Mouse (Mus musculus) neural tube, embryonic 15.5 days (tissue): Measurements from ENCODE around the gene Sytl1. TPM values are rescaled to one million over a fixed set of nuclear protein-coding genes. Genes with fewer than 3 reads are reported as not detected.

ENCODE experiments used
- ATAC-seq: fragments of 200-750 bp; cut with Nextera tagmentation; 2 replicates; pipeline ENCODE4 v1.8.0; 2017; ENCODE audit warnings: mild to moderate bottlenecking, moderate TSS enrichment, moderate library complexity; ENCODE audit not compliant: low FRiP score
- H3K27ac ChIP-seq: fragments of 300-500 bp; sonication (generic); replicated peaks from 2 replicates; pipeline ENCODE4 v1.5.1; 2015; ENCODE audit warnings: mild to moderate bottlenecking, inconsistent platforms
- H3K27me3 ChIP-seq: fragments of 300-500 bp; sonication (generic); replicated peaks from 2 replicates; pipeline ENCODE4 v1.6.1; 2015; ENCODE audit warnings: inconsistent platforms
- H3K36me3 ChIP-seq: fragments of 300-500 bp; sonication (generic); 2 replicates; pipeline ENCODE4 v1.6.1; 2015; ENCODE audit warnings: inconsistent platforms
- H3K4me1 ChIP-seq: fragments of 300-500 bp; sonication (generic); 2 replicates; pipeline ENCODE4 v1.6.1; 2015; ENCODE audit warnings: inconsistent platforms
- H3K4me2 ChIP-seq: fragments of 300-500 bp; sonication (generic); 2 replicates; pipeline ENCODE4 v1.6.1; 2015; ENCODE audit warnings: inconsistent platforms, mild to moderate bottlenecking, moderate library complexity
- H3K4me3 ChIP-seq: fragments of 300-500 bp; sonication (generic); replicated peaks from 2 replicates; pipeline ENCODE4 v1.5.1; 2015; ENCODE audit warnings: mild to moderate bottlenecking, inconsistent platforms
- H3K9ac ChIP-seq: fragments of 300-500 bp; sonication (generic); replicated peaks from 2 replicates; pipeline ENCODE4 v1.6.1; 2015; ENCODE audit warnings: mild to moderate bottlenecking, inconsistent platforms
- H3K9me3 ChIP-seq: fragments of 300-500 bp; sonication (generic); replicated peaks from 2 replicates; pipeline ENCODE4 v1.6.1; 2016; ENCODE audit warnings: inconsistent platforms
- WGBS: fragments of 180-500 bp; shearing (Covaris S2); methylation state at CpG from one replicate; pipeline ENCODE4 v1.1.7; 2015; ENCODE audit warnings: mixed read lengths; 5-methylcytosine and 5-hydroxymethylcytosine counted together
- polyA plus RNA-seq: library from polyadenylated mRNA; unstranded; fragments of >200 nt; fragmentation: Nextera tagmentation; extraction: Ambion mirVana; gene quantifications from 2 replicates; pipeline ENCODE4 v1.2.1, GENCODE M21; 2015

Gene Sytl1
- polyA plus RNA-seq, 1 experiment from 2014 or later = 0.20 TPM

DNA sequence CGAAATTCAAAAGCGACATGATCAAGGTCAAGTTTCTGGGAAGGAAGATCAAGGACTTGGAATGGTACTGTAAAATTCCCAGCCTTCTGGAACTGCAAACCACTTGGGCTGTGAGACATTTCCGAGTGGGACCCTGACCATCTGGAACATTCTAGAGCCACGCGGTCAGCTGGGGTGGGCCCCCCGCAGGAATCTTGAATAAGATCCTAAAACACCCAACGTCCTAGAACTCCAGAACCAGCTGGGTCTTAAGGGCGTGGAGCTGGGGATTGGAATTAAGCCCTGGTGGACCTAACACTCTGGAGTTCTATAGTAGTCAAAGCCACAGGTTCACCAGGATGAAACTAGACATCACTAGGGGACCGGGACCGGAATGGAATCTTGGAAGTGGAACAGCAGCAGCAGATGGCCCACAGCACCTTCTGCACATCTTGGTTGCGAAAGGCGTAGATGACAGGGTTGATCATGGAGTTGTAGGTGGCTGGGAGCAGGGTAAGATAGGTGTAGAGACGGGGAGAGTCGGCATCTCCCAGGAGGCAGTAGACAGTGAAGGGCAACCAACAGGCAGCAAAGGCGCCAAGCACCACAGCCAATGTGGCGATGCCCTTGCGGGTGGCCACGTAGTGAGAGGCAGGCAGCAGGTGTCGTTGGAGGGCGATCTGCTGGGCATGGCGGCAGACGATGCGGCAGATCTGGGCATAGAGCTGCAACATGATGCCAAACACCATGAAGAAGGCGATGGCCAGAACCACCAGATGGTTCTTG is 52.7 kb downstream of the Sytl1 start:
- Histone ChIP-seq H3K27ac (no peak overlapping the region), H3K4me3 (no peak overlapping the region), H3K9me3 (no peaks in the 10 kb centered on the region), H3K4me1 (peaks cover 25% of the 10 kb centered on the region), H3K36me3 (no peaks in the 10 kb centered on the region), H3K4me2 (no peak overlapping the region), H3K27me3 (peaks cover 24% of the 10 kb centered on the region), H3K9ac (no peak overlapping the region)
- no peak for ATAC-seq
- 93% methylated on average over 24 of the region's 24 CpGs for WGBS

DNA sequence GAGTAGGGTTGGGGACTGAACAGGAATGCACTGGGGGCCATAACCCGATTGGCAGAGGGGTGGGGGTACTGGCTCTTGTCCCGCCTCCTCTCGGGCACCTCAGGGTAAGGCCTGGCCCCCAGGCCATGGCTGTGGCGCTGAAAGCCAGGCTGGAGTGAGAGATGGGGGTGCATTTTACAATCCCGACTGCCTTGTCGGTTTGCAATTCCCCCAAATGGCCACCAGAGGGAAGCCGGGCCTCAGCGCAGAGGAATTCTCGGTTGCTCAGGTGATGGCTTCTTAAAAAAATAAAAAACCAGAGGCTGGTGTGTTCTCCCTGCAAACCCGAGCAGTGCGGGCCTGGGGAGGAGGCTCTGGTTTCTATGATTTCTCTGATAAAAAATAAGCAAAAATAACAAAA is 53.5 kb downstream of the Sytl1 start:
- H3K27ac ChIP-seq = no peak overlapping the region
- no peak for ATAC-seq
- no peak overlapping the region for H3K4me3 ChIP-seq
- H3K9me3 ChIP-seq = no peaks in the 10 kb centered on the region
- 4% methylated on average over 11 of the region's 11 CpGs for WGBS
- no peak overlapping the region for H3K4me2 ChIP-seq
- no peak overlapping the region for H3K9ac ChIP-seq
- H3K27me3 ChIP-seq = peaks cover 19% of the 10 kb centered on the region
- H3K36me3 ChIP-seq = no peaks in the 10 kb centered on the region
- H3K4me1 ChIP-seq = peaks cover 32% of the 10 kb centered on the region

DNA sequence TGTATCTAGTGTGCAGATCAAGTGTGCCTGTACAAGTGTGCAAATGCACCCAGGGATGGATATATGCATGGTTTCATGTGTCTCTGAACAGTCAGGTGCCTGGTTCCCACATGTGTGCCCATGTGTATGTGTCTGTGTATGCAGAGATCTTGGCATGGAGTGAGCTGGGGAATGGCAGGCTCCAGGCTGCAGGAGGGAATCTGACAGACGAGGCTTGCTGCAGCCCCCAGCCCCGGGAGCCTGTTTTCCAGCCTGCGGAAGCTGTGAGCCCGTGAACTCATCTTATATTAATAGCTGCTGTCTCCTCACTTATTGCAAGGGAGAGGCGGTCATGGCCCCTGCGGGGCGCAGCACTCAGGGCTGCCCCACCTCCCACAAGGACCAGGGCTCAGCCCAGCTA is 58.5 kb downstream of the Sytl1 start:
- H3K27me3 ChIP-seq = no peaks in the 10 kb centered on the region
- no peak overlapping the region for H3K4me3 ChIP-seq
- no peak for ATAC-seq
- no peak overlapping the region for H3K9ac ChIP-seq
- H3K9me3 ChIP-seq = no peaks in the 10 kb centered on the region
- no peak overlapping the region for H3K4me2 ChIP-seq
- WGBS = 19% methylated on average over 7 of the region's 7 CpGs
- H3K36me3 ChIP-seq = no peaks in the 10 kb centered on the region
- peak overlapping the region; percentile 2; the same call in 1 of the 2 replicates for H3K27ac ChIP-seq
- peaks cover 36% of the 10 kb centered on the region for H3K4me1 ChIP-seq

DNA sequence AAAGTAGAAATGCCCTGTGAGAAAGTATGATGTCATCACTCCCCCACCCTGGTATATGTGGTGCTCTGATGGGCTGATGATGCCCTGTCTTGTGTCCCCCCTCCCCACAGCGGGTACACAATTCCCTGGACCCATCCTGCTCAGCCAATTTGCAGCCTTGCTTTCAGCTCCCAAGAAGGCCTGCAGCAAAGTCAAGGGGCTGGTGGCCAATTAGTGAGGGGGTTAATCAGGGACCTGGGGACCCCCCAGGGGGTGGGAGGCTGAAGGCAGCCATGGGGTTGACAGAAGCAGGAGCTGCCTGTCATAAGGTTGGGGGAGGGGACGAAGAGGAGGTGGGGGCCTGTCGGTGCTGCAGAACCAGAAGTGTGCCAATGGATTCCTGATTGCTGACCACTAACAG is 59.3 kb downstream of the Sytl1 start:
- H3K27ac ChIP-seq = no peak overlapping the region
- ATAC-seq = no peak
- WGBS = 62% methylated on average over 3 of the region's 3 CpGs
- no peaks in the 10 kb centered on the region for H3K27me3 ChIP-seq
- no peaks in the 10 kb centered on the region for H3K9me3 ChIP-seq
- no peak overlapping the region for H3K4me3 ChIP-seq
- H3K4me2 ChIP-seq = no peak overlapping the region
- H3K36me3 ChIP-seq = no peaks in the 10 kb centered on the region
- peaks cover 41% of the 10 kb centered on the region for H3K4me1 ChIP-seq
- no peak overlapping the region for H3K9ac ChIP-seq

Other genes starting within 250 kb of the Sytl1 start
- 22.2 and 45.6 TPM in 2 replicates for gene Wasf2, start 132.6 kb downstream of the Sytl1 start, polyA plus RNA-seq
- 2.6 and 3.9 TPM in 2 replicates for gene Cd164l2, start 51.0 kb downstream of the Sytl1 start, polyA plus RNA-seq
- 1.3 and 2.5 TPM in 2 replicates for gene Gpr3, start 50.6 kb downstream of the Sytl1 start, polyA plus RNA-seq
- 3.0 and 4.0 TPM in 2 replicates for gene Map3k6, start 22.3 kb downstream of the Sytl1 start, polyA plus RNA-seq
- gene Tmem222, start 14.7 kb upstream of the Sytl1 start, polyA plus RNA-seq = 115 and 117 TPM in 2 replicates
- 19.3 and 19.6 TPM in 2 replicates for gene Wdtc1, start 90.4 kb upstream of the Sytl1 start, polyA plus RNA-seq
- 8.4 and 9.9 TPM in 2 replicates for gene Slc9a1, start 106.6 kb upstream of the Sytl1 start, polyA plus RNA-seq
- gene Tent5b, start 217.0 kb upstream of the Sytl1 start, polyA plus RNA-seq = 0.26 and 0.57 TPM in 2 replicates
- gene Trnp1, start 235.4 kb upstream of the Sytl1 start, polyA plus RNA-seq = 10.6 and 14.3 TPM in 2 replicates